Mouse (Mus musculus) C2C12 (cell line): ENCODE measurements at regions not wholly inside any gene's neighbourhood (a gene's known extent, or its start where the extent isn't known, plus 50 kb on each side); places are given as distances from the start of the nearest gene placed in this dataset.
A peak's percentile ranks its signal among the peaks of the same experiment; 100 is the strongest.

Experiments
- H3K27me3 ChIP-seq: one replicate; pipeline ENCODE4 v1.6.1; 2011; ENCODE audit not compliant: control insufficient read depth, insufficient read depth, insufficient read length
- H3K36me3 ChIP-seq: one replicate; pipeline ENCODE4 v1.6.1; 2011; ENCODE audit not compliant: control insufficient read depth, insufficient read depth
- H3K4me3 ChIP-seq: one replicate; pipeline ENCODE4 v1.5.1; 2011; ENCODE audit warnings: mild to moderate bottlenecking, control low read depth; ENCODE audit not compliant: poor library complexity, insufficient read depth, severe bottlenecking
- H3K79me2 ChIP-seq: one replicate; pipeline ENCODE4 v1.6.1; 2011; ENCODE audit not compliant: control insufficient read depth, insufficient read depth
- H3K79me3 ChIP-seq: one replicate; pipeline ENCODE4 v1.6.1; 2011; ENCODE audit warnings: low read depth, control low read depth
- H3ac ChIP-seq: one replicate; pipeline ENCODE3; 2011; ENCODE audit warnings: low read depth; ENCODE audit not compliant: control insufficient read depth, insufficient read length
- CEBPB ChIP-seq: IDR thresholded peaks from one replicate; pipeline ENCODE4 v1.6.1; 2011; ENCODE audit warnings: low read depth, mild to moderate bottlenecking, control low read depth, moderate library complexity
- CTCF ChIP-seq: IDR thresholded peaks from one replicate; pipeline ENCODE4 v1.5.1; 2011; ENCODE audit not compliant: control insufficient read depth, insufficient read depth, insufficient read length
- FOSL1 ChIP-seq: IDR thresholded peaks from one replicate; pipeline ENCODE4 v1.8.0; 2011; ENCODE audit warnings: mild to moderate bottlenecking, low read length; ENCODE audit not compliant: poor library complexity, insufficient read depth, severe bottlenecking
- MAX ChIP-seq: IDR thresholded peaks from one replicate; pipeline ENCODE4 v1.6.1; 2011; ENCODE audit warnings: mild to moderate bottlenecking, control low read depth
- MYOD1 ChIP-seq: IDR thresholded peaks from one replicate; pipeline ENCODE4 v1.6.1; 2011; ENCODE audit warnings: low read depth; ENCODE audit not compliant: control insufficient read depth, insufficient read length
- MYOG ChIP-seq: IDR thresholded peaks from one replicate; pipeline ENCODE4 v1.6.1; 2011; ENCODE audit not compliant: control insufficient read depth, insufficient read length; ENCODE audit errors: extremely low read depth
- USF1 ChIP-seq: IDR thresholded peaks from one replicate; pipeline ENCODE4 v1.6.1; 2011; ENCODE audit warnings: low read depth, mild to moderate bottlenecking, control low read depth, moderate library complexity

DNA sequence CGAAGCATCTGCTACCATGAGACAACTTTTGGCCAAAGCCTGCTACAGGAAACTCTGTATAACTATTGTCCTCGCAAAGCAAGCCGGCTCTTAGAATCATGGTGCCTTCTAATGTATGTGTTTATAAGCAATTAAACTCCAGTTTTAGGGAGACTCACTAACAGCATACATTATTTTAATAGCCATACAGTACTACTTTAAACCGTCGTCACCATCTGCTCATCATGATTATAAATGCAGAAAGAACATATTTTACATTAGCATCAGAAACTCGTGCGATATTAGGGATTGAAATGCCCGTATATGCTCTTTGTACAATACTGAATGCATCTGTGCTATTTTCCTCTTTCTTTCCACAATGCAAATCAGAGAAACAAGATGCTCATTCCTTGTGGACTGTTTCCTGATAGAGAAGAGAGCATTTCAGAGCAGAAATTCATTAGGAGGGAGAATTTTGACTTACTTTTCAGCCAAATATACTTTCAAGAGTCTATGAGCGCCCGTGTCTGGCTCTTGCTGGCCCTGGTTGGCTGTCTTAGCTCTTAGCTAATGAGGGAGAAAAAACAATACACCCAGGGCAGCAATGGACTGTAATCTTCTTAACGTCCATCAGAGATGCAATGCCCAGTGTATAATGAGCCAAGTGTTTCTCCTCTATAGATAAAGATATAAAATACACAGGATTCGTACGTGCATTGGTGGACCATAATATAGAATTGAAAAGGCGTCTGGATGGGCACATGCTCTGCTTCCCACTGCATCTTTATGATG lies 153.9 kb downstream of the Cdca7 start:
- H3K36me3 ChIP-seq: no peaks in the 10 kb centered on the region
- no peak for TF ChIP-seq CEBPB
- TF ChIP-seq CTCF: no peak
- no peak for TF ChIP-seq FOSL1
- TF ChIP-seq MYOG: no peak
- no peak for TF ChIP-seq USF1
- no peak for TF ChIP-seq MAX
- no peak for TF ChIP-seq MYOD1
- H3K27me3 ChIP-seq: no peaks in the 10 kb centered on the region
- no peak overlapping the region for H3ac ChIP-seq
- no peak overlapping the region for H3K4me3 ChIP-seq
- no peaks in the 10 kb centered on the region for H3K79me3 ChIP-seq
- H3K79me2 ChIP-seq: no peaks in the 10 kb centered on the region

DNA sequence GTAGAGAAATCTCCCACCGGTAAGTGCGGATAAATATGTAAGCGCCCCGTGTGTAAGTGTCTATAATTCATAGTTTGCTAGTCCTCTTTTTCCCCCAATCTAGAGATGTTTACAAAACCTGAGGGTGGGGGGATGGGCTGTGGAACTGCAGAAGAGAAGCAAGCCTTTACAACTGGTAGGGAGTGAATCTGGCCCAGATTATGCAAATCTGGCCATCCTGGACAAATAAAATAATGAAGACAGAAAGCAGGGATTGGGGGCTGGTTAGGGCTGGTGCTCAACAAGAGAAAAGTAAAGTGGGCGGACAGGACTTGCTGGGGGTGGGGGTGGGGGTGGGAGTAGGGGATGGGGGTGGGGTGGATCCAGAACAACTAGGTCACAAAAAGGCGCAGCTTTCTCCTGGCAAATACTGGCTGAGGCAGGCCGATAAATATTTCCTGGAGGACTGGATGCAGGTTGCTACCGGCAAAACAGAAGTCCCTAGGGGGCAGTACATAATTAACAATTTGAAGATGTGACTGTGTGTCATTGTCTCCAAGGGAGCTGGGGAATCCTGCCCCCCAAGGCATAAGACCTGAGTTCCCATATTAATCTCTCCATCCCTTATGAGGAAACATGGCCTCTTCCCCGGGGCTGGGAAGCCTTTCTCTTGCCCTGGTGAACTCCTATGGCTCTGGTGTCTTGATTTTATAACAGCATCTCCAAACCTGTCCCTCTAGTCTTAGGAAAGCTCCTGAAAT lies 162.1 kb downstream of the Cdca7 start:
- H3K36me3 ChIP-seq: no peaks in the 10 kb centered on the region
- H3K79me3 ChIP-seq: no peaks in the 10 kb centered on the region
- H3ac ChIP-seq: no peak overlapping the region
- no peaks in the 10 kb centered on the region for H3K27me3 ChIP-seq
- no peak overlapping the region for H3K4me3 ChIP-seq
- TF ChIP-seq CTCF (no peak), MAX (no peak), FOSL1 (no peak), MYOD1 (no peak), MYOG (no peak), USF1 (no peak), CEBPB (no peak)
- H3K79me2 ChIP-seq: no peaks in the 10 kb centered on the region

DNA sequence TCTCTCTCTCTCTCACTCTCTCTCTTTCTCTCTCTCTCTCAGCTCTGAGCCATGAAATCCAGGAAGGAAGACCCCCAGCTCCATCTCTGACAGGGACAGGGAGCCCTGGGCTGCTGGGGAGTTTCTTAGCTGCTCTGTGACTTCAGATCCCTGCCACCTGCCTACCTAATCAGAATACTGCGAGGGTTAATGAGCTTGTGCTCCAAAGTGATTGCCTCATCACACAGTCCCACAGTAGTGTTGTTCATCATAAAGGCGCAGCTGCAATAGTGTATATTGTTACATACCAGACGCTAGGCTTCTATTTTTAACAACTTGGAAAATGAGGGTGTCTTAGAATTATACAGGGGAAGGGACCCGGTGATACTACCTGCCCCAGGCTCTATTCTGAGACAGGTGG lies 163.1 kb downstream of the Cdca7 start:
- no peaks in the 10 kb centered on the region for H3K36me3 ChIP-seq
- TF ChIP-seq CTCF (no peak), FOSL1 (no peak), MYOG (no peak), CEBPB (no peak), MYOD1 (no peak), USF1 (no peak), MAX (no peak)
- H3K27me3 ChIP-seq: no peaks in the 10 kb centered on the region
- no peak overlapping the region for H3ac ChIP-seq
- H3K79me3 ChIP-seq: no peaks in the 10 kb centered on the region
- H3K79me2 ChIP-seq: no peaks in the 10 kb centered on the region
- no peak overlapping the region for H3K4me3 ChIP-seq

DNA sequence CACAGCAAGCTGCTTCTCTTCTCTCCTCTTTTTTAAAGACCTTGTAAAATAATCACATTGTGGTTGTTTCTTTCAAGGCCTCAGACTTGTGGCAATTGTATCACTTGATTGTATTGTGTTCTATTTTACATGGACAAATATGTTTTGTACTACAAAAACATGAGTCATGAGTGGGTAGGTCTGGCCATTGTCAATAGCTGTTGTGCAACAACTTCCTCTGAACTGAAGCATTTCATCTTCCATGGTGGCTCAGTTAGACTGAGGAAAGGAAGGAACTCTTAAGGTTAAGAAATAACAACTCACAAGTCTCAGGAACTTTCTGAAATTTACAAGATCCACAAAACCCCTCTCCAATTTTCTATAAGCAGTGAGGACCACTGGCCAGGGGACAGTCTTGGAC lies 165.3 kb downstream of the Cdca7 start:
- TF ChIP-seq CTCF: no peak
- peak; percentile 56 for TF ChIP-seq CEBPB
- Histone ChIP-seq H3ac (no peak overlapping the region), H3K79me2 (no peaks in the 10 kb centered on the region), H3K27me3 (no peaks in the 10 kb centered on the region), H3K79me3 (no peaks in the 10 kb centered on the region), H3K4me3 (no peak overlapping the region), H3K36me3 (no peaks in the 10 kb centered on the region)

DNA sequence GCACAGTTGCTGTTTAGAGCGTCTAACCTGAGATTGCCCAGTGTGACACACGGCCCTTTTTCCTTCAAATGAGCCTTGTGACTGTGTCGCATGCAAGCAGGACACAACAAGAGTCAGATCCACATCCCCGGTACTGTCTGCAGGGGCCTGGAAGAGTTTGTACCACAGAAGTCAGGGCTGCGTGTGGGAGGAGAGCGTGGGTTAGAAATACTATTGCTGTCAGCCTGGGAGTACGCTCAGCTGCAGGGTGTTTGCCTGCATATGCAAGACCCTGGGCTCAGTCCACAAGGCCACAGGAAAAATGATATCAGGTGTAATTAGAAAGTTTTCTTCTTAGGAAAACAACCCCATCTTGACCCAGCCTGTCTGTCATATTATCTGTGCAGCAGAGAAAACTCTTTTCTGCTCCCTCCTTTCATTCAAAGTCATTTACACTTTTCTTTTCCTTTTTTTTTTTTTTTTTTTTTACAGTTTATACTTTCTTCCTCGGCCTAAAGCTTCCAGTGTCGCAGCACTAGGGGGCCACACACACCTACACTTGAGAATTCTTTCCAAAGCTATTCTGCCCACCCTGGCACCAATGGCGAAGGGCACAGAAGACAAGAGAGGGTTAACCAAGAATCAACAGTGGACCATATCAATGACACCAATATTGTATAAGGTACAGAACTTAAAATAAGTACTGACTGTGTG lies 168.3 kb downstream of the Cdca7 start:
- Histone ChIP-seq H3K36me3 (no peaks in the 10 kb centered on the region), H3K79me3 (no peaks in the 10 kb centered on the region), H3ac (no peak overlapping the region), H3K27me3 (no peaks in the 10 kb centered on the region), H3K4me3 (no peak overlapping the region), H3K79me2 (no peaks in the 10 kb centered on the region)
- TF ChIP-seq MYOG (no peak), CEBPB (no peak), MYOD1 (no peak), CTCF (no peak), USF1 (no peak), FOSL1 (no peak), MAX (no peak)
